18 mouse cellular contexts compared by ENCODE assay signal in the genomic region with DNA sequence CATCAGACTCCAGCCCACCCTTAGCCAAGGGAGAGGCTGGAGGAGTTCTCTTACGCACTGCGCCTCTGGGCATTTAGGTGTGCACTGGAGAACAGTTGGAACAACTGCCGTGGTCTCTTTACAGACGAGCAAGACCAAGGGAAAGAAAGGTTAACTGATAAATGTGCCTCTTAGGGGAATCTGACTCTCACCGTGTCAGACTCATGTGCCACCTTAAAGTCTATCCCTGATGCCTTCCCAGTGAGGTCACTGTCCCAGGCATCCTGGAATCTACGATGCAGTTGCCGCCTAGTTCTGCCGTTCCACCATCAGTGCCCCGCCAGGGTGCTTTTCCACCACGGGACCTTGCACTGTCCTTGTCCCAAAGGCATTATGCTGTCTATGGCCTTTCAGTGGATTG.
A peak's percentile ranks its signal among the peaks of the same experiment; 100 is the strongest.
DNase-seq lines count a peak whose midpoint lies in the region; ATAC-seq and TF ChIP-seq lines count a peak whose summit lies in the region.
"Had no signal": no experiment of that assay in that cellular context is flagged by ENCODE, and none has a peak within 500 bp of the region (broad histone marks: within the 10 kb centered on the region; RNA-seq: fewer than 3 reads in every experiment).

No protein-coding gene starts in this region.

- no peaks in the 10 kb centered on the region for H3K36me3 ChIP-seq in heart, embryonic 15.5 days
- no peaks in the 10 kb centered on the region for H3K36me3 ChIP-seq in liver, adult 2 months (ENCODE audit: control insufficient read depth, insufficient read depth, low read length)
- H3K36me3 ChIP-seq in liver, embryonic 12.5 days: no peaks in the 10 kb centered on the region
- H3K36me3 ChIP-seq in stomach, embryonic 16.5 days (ENCODE audit: control insufficient read depth, insufficient read depth, low read length): no peaks in the 10 kb centered on the region
- H3K36me3 ChIP-seq: forebrain, embryonic 15.5 days; G1E; hindbrain, embryonic 13.5 days; kidney, embryonic 15.5 days; lung, embryonic 15.5 days; midbrain, embryonic 13.5 days had no signal

- DNase-seq in gastrocnemius, adult 2 months: no peak
- no peak for DNase-seq in gastrocnemius, adult 8-10 months (ENCODE audit: low spot score in 2 of 2)
- DNase-seq in heart, postnatal 36 days: no peak
- no peak for DNase-seq in liver, adult 2 months (ENCODE audit: extremely low read depth, low read depth, low spot score)
- DNase-seq in embryo, embryonic 11 days: no peak
- DNase-seq: cerebellum, adult 18-20 months; liver had no signal

- TF ChIP-seq POLR2A in liver, adult 2 months (IDR thresholded peaks at IDR 0.05; ENCODE audit: extremely low read depth, insufficient read depth, low read length): no peak

- intact Hi-C loops in gastrocnemius, adult 2 months (cut with DNase I): no loop called here
- intact Hi-C loops in heart, postnatal 36 days (cut with DNase I): loop anchor here (2.0 to 10.0 kb wide), 3 partner anchors 67 to 985 kb away; no protein-coding TSS in a partner anchor

- no peak overlapping the region for H3K4me3 ChIP-seq in gastrocnemius, adult 2 months
- no peak overlapping the region for H3K4me3 ChIP-seq in heart, embryonic 15.5 days
- no peak overlapping the region for H3K4me3 ChIP-seq in liver, adult 2 months (ENCODE audit: insufficient read depth, low read depth, low read length)
- no peak overlapping the region for H3K4me3 ChIP-seq in liver, embryonic 12.5 days
- H3K4me3 ChIP-seq in stomach, embryonic 16.5 days (replicated peaks; ENCODE audit: low read length): no peak overlapping the region
- H3K4me3 ChIP-seq: forebrain, embryonic 15.5 days; hindbrain, embryonic 13.5 days; kidney, embryonic 15.5 days; lung, embryonic 15.5 days; megakaryocyte, embryonic 14.5 days; midbrain, embryonic 13.5 days had no signal

- ATAC-seq in heart, embryonic 15.5 days (replicated peaks; ENCODE audit: insufficient number of reproducible peaks, insufficient read depth, low FRiP score, low read depth): no peak
- ATAC-seq in liver, embryonic 12.5 days: no peak
- no peak for ATAC-seq in stomach, embryonic 16.5 days (ENCODE audit: insufficient read depth, low FRiP score)
- ATAC-seq: forebrain, embryonic 15.5 days; intestine, postnatal 0 days; midbrain, embryonic 13.5 days had no signal

- no peak overlapping the region for H3K9ac ChIP-seq in heart, embryonic 15.5 days
- H3K9ac ChIP-seq in liver, adult 2 months (ENCODE audit: low read depth, low read length): no peak overlapping the region
- H3K9ac ChIP-seq in liver, embryonic 12.5 days: no peak overlapping the region
- no peak overlapping the region for H3K9ac ChIP-seq in stomach, embryonic 16.5 days (ENCODE audit: low read length)
- H3K9ac ChIP-seq: forebrain, embryonic 15.5 days; hindbrain, embryonic 13.5 days; kidney, embryonic 15.5 days; lung, embryonic 15.5 days; midbrain, embryonic 13.5 days had no signal

- no peak overlapping the region for H3K4me2 ChIP-seq in heart, embryonic 15.5 days
- no peak overlapping the region for H3K4me2 ChIP-seq in liver, embryonic 12.5 days
- no peak overlapping the region for H3K4me2 ChIP-seq in stomach, embryonic 16.5 days (ENCODE audit: low read depth, low read length)
- H3K4me2 ChIP-seq: forebrain, embryonic 15.5 days; hindbrain, embryonic 13.5 days; kidney, embryonic 15.5 days; lung, embryonic 15.5 days; midbrain, embryonic 13.5 days had no signal

- H3K27me3 ChIP-seq in heart, embryonic 15.5 days: no peaks in the 10 kb centered on the region
- no peaks in the 10 kb centered on the region for H3K27me3 ChIP-seq in liver, adult 2 months (ENCODE audit: control insufficient read depth, insufficient read depth, low read length)
- peaks cover 6% of the 10 kb centered on the region; the same call in 1 of the 2 replicates for H3K27me3 ChIP-seq in liver, embryonic 12.5 days (replicated peaks)
- no peaks in the 10 kb centered on the region for H3K27me3 ChIP-seq in stomach, embryonic 16.5 days (ENCODE audit: control insufficient read depth, insufficient read depth, low read length)
- H3K27me3 ChIP-seq: forebrain, embryonic 15.5 days; kidney, embryonic 15.5 days; lung, embryonic 15.5 days had no signal

- H3K4me1 ChIP-seq in heart, embryonic 15.5 days (replicated peaks): peaks cover 12% of the 10 kb centered on the region
- H3K4me1 ChIP-seq in liver, adult 2 months (ENCODE audit: control insufficient read depth, insufficient read depth, low read length): peaks cover 3% of the 10 kb centered on the region; the same call in 1 of the 2 replicates
- 0 out of 2 replicates have a peak, but pooled peaks cover 7% of the 10 kb centered on the region for H3K4me1 ChIP-seq in liver, embryonic 12.5 days
- H3K4me1 ChIP-seq in stomach, embryonic 16.5 days (ENCODE audit: control insufficient read depth, insufficient read depth, low read length): peaks cover 5% of the 10 kb centered on the region; the same call in 1 of the 2 replicates
- H3K4me1 ChIP-seq: megakaryocyte, embryonic 14.5 days had no signal

- WGBS in heart, embryonic 15.5 days: 70% methylated on average over 10 of the region's 10 CpGs
- WGBS in liver, adult 2 months: 87% methylated on average over 10 of the region's 10 CpGs
- 75% methylated on average over 10 of the region's 10 CpGs for WGBS in liver, embryonic 12.5 days (ENCODE audit: insufficient replicate concordance)
- 92% methylated on average over 10 of the region's 10 CpGs for WGBS in stomach, embryonic 16.5 days

- H3K79me2 ChIP-seq in liver, adult 2 months (ENCODE audit: control insufficient read depth, insufficient read depth, low read length): no peaks in the 10 kb centered on the region

- TF ChIP-seq CTCF in gastrocnemius, adult 2 months (IDR thresholded peaks at IDR 0.05): no peak
- TF ChIP-seq CTCF in liver, adult 2 months (IDR thresholded peaks at IDR 0.05; ENCODE audit: low read depth, low read length): no peak

- H3K27ac ChIP-seq in gastrocnemius, adult 2 months: peak overlapping the region; percentile 12
- 0 out of 2 replicates have a peak overlapping the region, but pooled peaks have one; percentile 31 for H3K27ac ChIP-seq in heart, embryonic 15.5 days
- peak overlapping the region; percentile 48 for H3K27ac ChIP-seq in liver, adult 2 months (replicated peaks; ENCODE audit: insufficient read depth, low read depth, low read length)
- no peak overlapping the region for H3K27ac ChIP-seq in liver, embryonic 12.5 days
- peak overlapping the region; percentile 10; the same call in 1 of the 2 replicates for H3K27ac ChIP-seq in stomach, embryonic 16.5 days (ENCODE audit: low read length)
- H3K27ac ChIP-seq: forebrain, embryonic 15.5 days; hindbrain, embryonic 13.5 days; kidney, embryonic 15.5 days; lung, embryonic 15.5 days; midbrain, embryonic 13.5 days had no signal

- H3K9me3 ChIP-seq in heart, embryonic 15.5 days (replicated peaks): no peaks in the 10 kb centered on the region
- H3K9me3 ChIP-seq in liver, embryonic 12.5 days (replicated peaks): no peaks in the 10 kb centered on the region
- H3K9me3 ChIP-seq in stomach, embryonic 16.5 days (replicated peaks; ENCODE audit: control insufficient read depth, low read length): no peaks in the 10 kb centered on the region
- H3K9me3 ChIP-seq: forebrain, embryonic 15.5 days; hindbrain, embryonic 13.5 days; kidney, embryonic 15.5 days; lung, embryonic 15.5 days; midbrain, embryonic 13.5 days had no signal
